Mouse (Mus musculus) myocyte (in vitro differentiated cells): ENCODE measurements around the gene Akr1c14.

Source experiments
- CEBPB ChIP-seq: IDR thresholded peaks from 2 replicates; pipeline ENCODE4 v1.6.1; 2011; ENCODE audit warnings: mild to moderate bottlenecking, moderate library complexity; ENCODE audit not compliant: poor library complexity, insufficient read depth, severe bottlenecking
- E2F4 ChIP-seq: IDR thresholded peaks from one replicate; pipeline ENCODE4 v1.6.1; 2011; ENCODE audit warnings: mild to moderate bottlenecking, control low read depth, moderate library complexity; ENCODE audit not compliant: insufficient read depth
- MAX ChIP-seq: IDR thresholded peaks from one replicate; pipeline ENCODE4 v1.6.1; 2011; ENCODE audit warnings: low read depth, mild to moderate bottlenecking, control low read depth
- POLR2A ChIP-seq: IDR thresholded peaks from one replicate; pipeline ENCODE4 v1.6.1; 2011; ENCODE audit warnings: low read depth, mild to moderate bottlenecking, control low read depth, moderate library complexity; ENCODE audit not compliant: insufficient read length
- USF1 ChIP-seq: IDR thresholded peaks from one replicate; pipeline ENCODE4 v1.6.1; 2011; ENCODE audit warnings: low read depth, mild to moderate bottlenecking, control low read depth, moderate library complexity

GRCm38 (mm10) chr13:4032512-4032911 lies 16.3 kb upstream of the Akr1c14 start:
- peak; percentile 53; the same call in 1 of the 2 replicates for TF ChIP-seq CEBPB
- TF ChIP-seq POLR2A, result no peak
- TF ChIP-seq MAX, result no peak
- TF ChIP-seq E2F4, result no peak
- no peak for TF ChIP-seq USF1
